Mouse (Mus musculus) limb, embryonic 11.5 days (tissue): Measurements from ENCODE around the gene Lrp5. TPM values are rescaled to one million over a fixed set of nuclear protein-coding genes. Genes with fewer than 3 reads are reported as not detected.
A peak's percentile ranks its signal among the peaks of the same experiment; 100 is the strongest.

Experiments
- ATAC-seq: fragments of 200-750 bp; cut with Nextera tagmentation; 2 replicates; pipeline ENCODE4 v1.8.0; 2017; ENCODE audit warnings: low read depth; ENCODE audit not compliant: insufficient number of reproducible peaks, low FRiP score, low TSS enrichment
- DNase-seq: peaks from one replicate; pipeline ENCODE4 v3.0.0-alpha.2; 2015; ENCODE audit warnings: low spot score
- H3K27ac ChIP-seq: fragments of 300-500 bp; sonication (generic); replicated peaks from 2 replicates; pipeline ENCODE4 v1.5.1; 2014; ENCODE audit warnings: low read depth, mild to moderate bottlenecking, low read length
- H3K27me3 ChIP-seq: fragments of 300-500 bp; sonication (generic); 2 replicates; pipeline ENCODE4 v1.6.1; 2014; ENCODE audit warnings: mild to moderate bottlenecking, low read length, mixed read lengths; ENCODE audit not compliant: control insufficient read depth, insufficient read depth
- H3K36me3 ChIP-seq: fragments of 300-500 bp; sonication (generic); 2 replicates; pipeline ENCODE4 v1.6.1; 2014; ENCODE audit warnings: mild to moderate bottlenecking, low read length, moderate library complexity, mixed read lengths; ENCODE audit not compliant: control insufficient read depth, insufficient read depth
- H3K4me1 ChIP-seq: fragments of 300-500 bp; sonication (generic); 2 replicates; pipeline ENCODE4 v1.6.1; 2014; ENCODE audit warnings: low read length, mixed read lengths; ENCODE audit not compliant: control insufficient read depth, insufficient read depth
- H3K4me2 ChIP-seq: fragments of 300-500 bp; sonication (generic); 2 replicates; pipeline ENCODE4 v1.6.1; 2014; ENCODE audit warnings: low read depth, mild to moderate bottlenecking, moderate library complexity; ENCODE audit not compliant: severe bottlenecking
- H3K4me3 ChIP-seq: fragments of 300-500 bp; sonication (generic); 2 replicates; pipeline ENCODE4 v1.5.1; 2014; ENCODE audit warnings: low read depth, low read length
- H3K9ac ChIP-seq: fragments of 300-500 bp; sonication (generic); 2 replicates; pipeline ENCODE4 v1.6.1; 2014; ENCODE audit warnings: mild to moderate bottlenecking, low read length
- H3K9me3 ChIP-seq: fragments of 300-500 bp; sonication (generic); 2 replicates; pipeline ENCODE4 v1.6.1; 2016; ENCODE audit warnings: low read length; ENCODE audit not compliant: control insufficient read depth
- WGBS: fragments of 180-500 bp; shearing (Covaris S2); extraction: QIAGEN DNeasy Blood & Tissue Kit; methylation state at CpG from one replicate; pipeline ENCODE4 v1.1.7; 2014; 5-methylcytosine and 5-hydroxymethylcytosine counted together
- polyA plus RNA-seq: library from polyadenylated mRNA; unstranded; fragments of >200 nt; fragmentation: Nextera tagmentation; extraction: Ambion mirVana; gene quantifications from 2 replicates; pipeline ENCODE4 v1.2.1, GENCODE M21; 2014

The Lrp5 gene
- polyA plus RNA-seq, 1 experiment from 2014 or later: 7.9 TPM

GRCm38 (mm10) chr19:3718481-3719361 lies 32.4 kb upstream of the Lrp5 start:
- Histone ChIP-seq H3K4me1 (peaks cover 9% of the 10 kb centered on the region; the same call in 1 of the 2 replicates), H3K4me2 (peak overlapping the region; percentile 67), H3K36me3 (peaks cover 11% of the 10 kb centered on the region), H3K4me3 (peak overlapping the region; percentile 28), H3K27me3 (no peaks in the 10 kb centered on the region), H3K9ac (peak overlapping the region; percentile 27; the same call in 1 of the 2 replicates), H3K27ac (no peak overlapping the region), H3K9me3 (no peaks in the 10 kb centered on the region)
- peak; percentile 81 for DNase-seq
- WGBS: 36% methylated on average over 19 of the region's 19 CpGs
- ATAC-seq: peak; percentile 64; the same call in 1 of the 2 replicates

GRCm38 (mm10) chr19:3714381-3714780 lies 28.0 kb upstream of the Lrp5 start:
- Histone ChIP-seq H3K9me3 (no peaks in the 10 kb centered on the region), H3K36me3 (peaks cover 14% of the 10 kb centered on the region), H3K27me3 (no peaks in the 10 kb centered on the region), H3K4me1 (peaks cover 9% of the 10 kb centered on the region), H3K4me3 (no peak overlapping the region), H3K4me2 (no peak overlapping the region), H3K9ac (no peak overlapping the region), H3K27ac (no peak overlapping the region)
- ATAC-seq (no peak), DNase-seq (no peak)
- WGBS: 93% methylated on average over 6 of the region's 6 CpGs

- H3K36me3 ChIP-seq: peaks cover 3% of the 10 kb centered on the region; the same call in 1 of the 2 replicates
- H3K27me3 ChIP-seq: no peaks in the 10 kb centered on the region
- H3K4me3 ChIP-seq: no peak overlapping the region
- 89% methylated on average over 2 of the region's 2 CpGs for WGBS
- H3K9ac ChIP-seq: no peak overlapping the region
- DNase-seq: no peak
- H3K9me3 ChIP-seq: no peaks in the 10 kb centered on the region
- ATAC-seq: no peak
- peaks cover 10% of the 10 kb centered on the region for H3K4me1 ChIP-seq
- no peak overlapping the region for H3K27ac ChIP-seq
- no peak overlapping the region for H3K4me2 ChIP-seq
Observed at GRCm38 (mm10) chr19:3710436-3710835, 24.1 kb upstream of the Lrp5 start.

- H3K9ac ChIP-seq: peak overlapping the region; percentile 8; the same call in 1 of the 2 replicates
- 0 out of 2 replicates have a peak, but pooled peaks cover 2% of the 10 kb centered on the region for H3K36me3 ChIP-seq
- H3K4me1 ChIP-seq: peaks cover 10% of the 10 kb centered on the region
- peak overlapping the region; percentile 65 for H3K4me3 ChIP-seq
- WGBS: 45% methylated on average over 10 of the region's 10 CpGs
- DNase-seq (no peak), ATAC-seq (no peak)
- H3K27ac ChIP-seq: no peak overlapping the region
- no peaks in the 10 kb centered on the region for H3K9me3 ChIP-seq
- no peaks in the 10 kb centered on the region for H3K27me3 ChIP-seq
- H3K4me2 ChIP-seq: peak overlapping the region; percentile 61
Observed at GRCm38 (mm10) chr19:3709013-3709787, 22.8 kb upstream of the Lrp5 start.

- peak within 1 kb of the TSS; percentile 69 for H3K27ac ChIP-seq
- H3K9me3 ChIP-seq: no peaks in the 10 kb centered on the region
- peaks cover 10% of the 10 kb centered on the region for H3K4me1 ChIP-seq
- DNase-seq (peak; percentile 99), ATAC-seq (peak; percentile 97)
- 0 out of 2 replicates have a peak, but pooled peaks cover 2% of the 10 kb centered on the region for H3K36me3 ChIP-seq
- under 1% methylated on average over 61 of the region's 61 CpGs for WGBS
- peak within 1 kb of the TSS; percentile 61 for H3K4me2 ChIP-seq
- H3K27me3 ChIP-seq: no peaks in the 10 kb centered on the region
- H3K9ac ChIP-seq: peak within 1 kb of the TSS; percentile 71
- H3K4me3 ChIP-seq: peak within 1 kb of the TSS; percentile 65
Observed at GRCm38 (mm10) chr19:3708078-3709012, 22.0 kb upstream of the Lrp5 start, which contains the start of gene 1810055G02Rik. 1810055G02Rik (plus strand) TSS chr19:3708293.

- no peaks in the 10 kb centered on the region for H3K27me3 ChIP-seq
- no peaks in the 10 kb centered on the region for H3K9me3 ChIP-seq
- peak overlapping the region; percentile 65 for H3K4me3 ChIP-seq
- 0 out of 2 replicates have a peak, but pooled peaks cover 2% of the 10 kb centered on the region for H3K36me3 ChIP-seq
- DNase-seq: no peak
- peaks cover 10% of the 10 kb centered on the region for H3K4me1 ChIP-seq
- no peak for ATAC-seq
- peak overlapping the region; percentile 69 for H3K27ac ChIP-seq
- WGBS: 48% methylated on average over 10 of the region's 10 CpGs
- H3K4me2 ChIP-seq: peak overlapping the region; percentile 61
- H3K9ac ChIP-seq: peak overlapping the region; percentile 71
Observed at GRCm38 (mm10) chr19:3707553-3707952, 21.2 kb upstream of the Lrp5 start.

- 43% methylated on average over 1 of the region's 1 CpGs for WGBS
- H3K27me3 ChIP-seq: no peaks in the 10 kb centered on the region
- peaks cover 10% of the 10 kb centered on the region for H3K4me1 ChIP-seq
- H3K36me3 ChIP-seq: 0 out of 2 replicates have a peak, but pooled peaks cover 2% of the 10 kb centered on the region
- no peaks in the 10 kb centered on the region for H3K9me3 ChIP-seq
- no peak for DNase-seq
- ATAC-seq: no peak
- no peak overlapping the region for H3K27ac ChIP-seq
- H3K4me2 ChIP-seq: no peak overlapping the region
- no peak overlapping the region for H3K9ac ChIP-seq
- H3K4me3 ChIP-seq: no peak overlapping the region
Observed at GRCm38 (mm10) chr19:3706258-3706657, 19.9 kb upstream of the Lrp5 start.
